Mouse (Mus musculus) mesoderm, embryonic 11.5 days (tissue): ENCODE data around the gene Creb1.
"Not testable (repeated sequence)": the region's sequence is repeated elsewhere in the genome, so short reads cannot be mapped to it uniquely, and the experiment has no call there.

ENCODE experiments used
- DNase-seq: peaks from one replicate; pipeline ENCODE4 v3.0.0-alpha.2; 2012; ENCODE audit warnings: low read depth, low spot score

Creb1 gene

DNA sequence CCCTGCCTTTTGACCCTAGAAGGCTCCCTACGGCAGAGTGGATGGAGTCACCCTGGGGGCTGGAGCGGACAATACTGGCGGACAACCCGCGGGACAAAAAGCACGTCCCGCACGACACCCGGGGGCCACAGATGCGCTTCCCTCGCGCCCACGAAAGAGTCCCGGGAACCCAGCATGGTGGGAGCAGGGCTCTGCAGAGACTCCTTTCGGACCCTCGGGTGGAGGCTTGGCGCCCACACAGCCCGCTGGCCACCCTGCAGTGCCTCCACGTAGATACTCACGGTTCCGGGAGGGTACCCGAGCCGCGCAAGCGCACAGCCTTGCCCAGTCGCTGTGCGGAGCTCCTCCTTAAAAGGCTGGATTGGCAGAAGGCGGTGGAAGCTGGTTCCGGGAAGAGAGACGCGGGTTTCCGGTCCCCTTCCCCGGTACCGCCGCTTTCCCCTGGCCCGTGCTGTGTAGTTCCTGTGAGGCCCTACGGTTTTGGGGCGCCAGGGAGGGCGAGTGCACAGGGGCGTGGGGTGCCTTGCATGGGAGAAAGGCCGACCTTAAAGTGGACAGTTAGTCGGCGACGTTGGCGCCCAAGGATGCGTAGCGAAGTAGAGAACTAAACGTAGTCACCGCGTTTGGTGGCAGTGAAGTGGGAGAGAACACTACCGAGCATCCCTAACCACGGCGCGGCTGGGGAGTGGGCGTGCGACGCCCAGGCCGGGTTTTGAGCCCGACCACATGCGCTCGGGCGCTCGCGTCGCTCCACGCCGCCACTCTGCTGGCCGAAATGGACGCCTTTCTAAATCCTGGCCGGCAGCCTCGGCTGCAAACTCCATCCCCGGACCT is 84.7 kb downstream of the Creb1 start, which contains the start of gene Mettl21a:
Gene Mettl21a (minus strand): TSS at position 362 of the 834 bp plus-strand sequence.
- peak; percentile 93 for DNase-seq

GRCm38 (mm10) chr1:64617715-64617984 is 85.2 kb downstream of the Creb1 start:
- DNase-seq: peak; percentile 89

GRCm38 (mm10) chr1:64618226-64618625 is 85.8 kb downstream of the Creb1 start:
- DNase-seq: no peak

GRCm38 (mm10) chr1:64621116-64621515 is 88.7 kb downstream of the Creb1 start:
- DNase-seq: no peak

DNA sequence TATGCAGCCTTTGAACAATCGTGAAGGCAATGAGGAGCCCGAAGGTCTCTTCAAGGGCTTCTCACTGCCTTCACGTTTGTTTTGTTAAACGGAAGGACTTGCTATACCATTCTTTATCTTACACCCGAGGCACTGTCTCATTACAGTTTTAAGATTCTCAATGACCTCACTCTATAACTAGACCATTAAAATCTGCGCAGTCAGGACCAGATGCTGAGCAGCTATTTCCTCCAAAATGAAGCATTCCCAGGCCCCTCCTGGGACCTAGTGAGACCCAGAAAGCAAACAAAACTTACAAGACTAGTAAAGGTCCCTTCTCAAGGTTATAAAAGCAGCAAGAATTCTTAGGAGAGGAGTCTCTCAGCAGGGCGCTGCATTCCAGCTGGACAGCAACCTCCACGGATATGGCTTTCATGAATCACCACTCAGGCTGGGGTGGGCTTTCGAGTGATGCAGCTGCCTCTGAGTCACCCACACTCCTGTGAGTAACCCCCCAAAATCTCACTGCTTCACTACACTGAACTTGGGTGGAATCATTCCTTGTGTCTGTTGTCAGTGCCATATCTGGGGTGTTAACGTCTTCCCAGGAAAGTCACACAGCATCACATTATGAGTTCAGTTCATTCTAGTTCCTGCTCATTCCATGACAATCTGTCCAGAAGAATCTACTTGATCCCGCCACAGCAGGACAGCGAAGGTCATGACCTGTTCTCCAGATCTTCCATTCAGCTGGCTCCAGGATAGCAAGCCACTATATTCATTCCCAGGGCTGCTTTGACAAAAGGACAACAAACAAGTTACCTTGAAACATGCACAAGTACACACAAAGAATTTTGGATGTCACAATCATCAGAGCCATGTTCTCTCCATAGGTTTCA is 91.4 kb downstream of the Creb1 start:
- DNase-seq: peak; percentile 50

GRCm38 (mm10) chr1:64625214-64625613 is 92.8 kb downstream of the Creb1 start:
- DNase-seq: no peak

DNA sequence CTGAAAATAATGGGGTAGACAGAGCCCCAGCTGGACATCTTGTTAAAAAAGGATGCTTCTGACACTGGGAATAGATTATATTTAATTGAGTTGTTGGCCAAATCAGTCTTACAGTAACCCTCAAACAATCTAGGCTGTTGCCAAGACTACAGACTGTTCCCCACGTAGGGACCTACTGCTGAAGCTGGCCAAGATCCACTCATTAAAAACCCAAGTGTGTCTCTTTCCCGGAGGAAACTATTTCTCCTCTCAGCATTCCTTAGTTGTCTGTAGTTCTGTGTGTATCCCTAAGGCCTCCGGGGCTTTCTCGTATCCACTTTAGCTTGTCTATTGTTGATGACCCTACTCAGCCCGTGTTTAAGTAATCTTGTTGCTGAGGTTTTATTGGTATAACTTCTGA is 99.1 kb downstream of the Creb1 start:
- DNase-seq: no peak

DNA sequence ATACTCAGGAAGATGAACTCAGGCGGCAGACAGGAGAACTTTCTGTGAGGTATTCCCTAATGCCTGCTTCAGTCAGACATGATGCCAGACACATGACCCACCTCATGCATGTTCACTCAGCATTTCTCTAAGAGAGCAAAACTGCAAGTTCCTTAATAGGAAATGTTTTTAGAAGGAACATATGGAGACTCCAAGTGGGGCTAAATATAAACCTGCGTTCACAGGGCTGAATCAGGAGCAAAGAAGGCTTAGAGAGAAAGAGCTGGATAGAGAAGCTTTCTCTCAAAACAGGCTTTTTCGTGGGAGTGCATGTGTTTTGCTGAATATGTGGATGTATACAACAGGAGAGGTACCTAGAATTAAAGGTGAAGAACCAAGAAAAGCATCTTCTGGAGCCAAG is 100.8 kb downstream of the Creb1 start:
- DNase-seq: no peak

- DNase-seq: no peak
Measured at GRCm38 (mm10) chr1:64635624-64636023, 103.2 kb downstream of the Creb1 start.

DNA sequence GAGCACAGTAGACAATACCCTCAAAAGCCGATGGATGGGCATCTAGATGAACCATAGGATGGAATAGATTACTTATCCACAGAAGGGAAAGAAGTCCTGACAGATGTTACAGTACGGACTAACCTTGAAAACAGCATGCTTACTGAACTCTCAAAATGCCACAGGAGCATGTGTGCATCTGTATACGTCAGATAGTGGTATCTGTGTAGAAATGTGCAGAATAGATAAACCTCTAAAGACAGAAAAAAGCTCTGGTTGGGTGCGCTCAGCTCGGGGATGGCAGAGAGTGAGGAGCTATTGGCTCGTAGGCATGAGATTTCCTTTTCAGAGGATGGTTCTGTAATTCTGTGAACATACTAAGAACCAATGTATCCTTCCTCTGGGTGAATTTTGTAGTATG is 106.8 kb downstream of the Creb1 start:
- no peak for DNase-seq

- no peak for DNase-seq
Measured at GRCm38 (mm10) chr1:64641069-64641468, 108.6 kb downstream of the Creb1 start.

DNA sequence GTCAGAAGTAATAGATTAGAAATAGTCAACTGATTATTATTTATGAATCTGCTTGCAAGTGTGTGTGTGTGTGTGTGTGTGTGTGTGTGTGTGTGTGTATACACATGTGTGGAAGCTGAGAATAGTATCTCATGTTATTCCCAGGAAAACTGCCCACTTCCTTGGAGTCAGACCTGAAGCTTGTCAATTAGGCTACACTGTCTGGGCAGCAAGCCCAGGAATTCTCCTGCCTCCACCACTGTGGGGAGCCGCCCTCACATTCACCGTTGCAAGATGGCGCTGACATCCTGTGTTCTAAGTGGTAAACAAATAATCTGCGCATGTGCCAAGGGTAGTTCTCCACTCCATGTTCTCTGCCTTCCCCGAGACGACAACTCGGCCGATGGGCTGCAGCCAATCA is 110.1 kb downstream of the Creb1 start:
- DNase-seq: not testable (repeated sequence)

DNA sequence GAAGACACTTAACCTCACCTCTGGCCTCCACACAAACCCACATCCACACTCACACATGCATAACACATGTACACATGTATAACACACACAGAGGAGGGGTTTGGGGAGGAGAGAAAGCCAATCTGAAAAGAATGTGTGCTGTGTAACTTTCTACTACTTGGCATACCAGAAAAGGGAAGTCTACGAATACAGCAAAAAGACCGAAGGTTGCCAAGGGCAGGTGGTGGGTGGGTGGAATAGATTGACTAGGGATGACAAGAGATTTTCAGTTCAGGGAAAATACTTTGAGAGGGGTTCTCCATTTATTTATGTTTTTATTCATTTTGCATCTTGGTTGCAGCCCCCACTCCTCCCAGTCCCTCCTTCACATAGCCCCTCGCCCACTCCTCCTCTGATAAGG is 112.1 kb downstream of the Creb1 start:
- DNase-seq: no peak

DNA sequence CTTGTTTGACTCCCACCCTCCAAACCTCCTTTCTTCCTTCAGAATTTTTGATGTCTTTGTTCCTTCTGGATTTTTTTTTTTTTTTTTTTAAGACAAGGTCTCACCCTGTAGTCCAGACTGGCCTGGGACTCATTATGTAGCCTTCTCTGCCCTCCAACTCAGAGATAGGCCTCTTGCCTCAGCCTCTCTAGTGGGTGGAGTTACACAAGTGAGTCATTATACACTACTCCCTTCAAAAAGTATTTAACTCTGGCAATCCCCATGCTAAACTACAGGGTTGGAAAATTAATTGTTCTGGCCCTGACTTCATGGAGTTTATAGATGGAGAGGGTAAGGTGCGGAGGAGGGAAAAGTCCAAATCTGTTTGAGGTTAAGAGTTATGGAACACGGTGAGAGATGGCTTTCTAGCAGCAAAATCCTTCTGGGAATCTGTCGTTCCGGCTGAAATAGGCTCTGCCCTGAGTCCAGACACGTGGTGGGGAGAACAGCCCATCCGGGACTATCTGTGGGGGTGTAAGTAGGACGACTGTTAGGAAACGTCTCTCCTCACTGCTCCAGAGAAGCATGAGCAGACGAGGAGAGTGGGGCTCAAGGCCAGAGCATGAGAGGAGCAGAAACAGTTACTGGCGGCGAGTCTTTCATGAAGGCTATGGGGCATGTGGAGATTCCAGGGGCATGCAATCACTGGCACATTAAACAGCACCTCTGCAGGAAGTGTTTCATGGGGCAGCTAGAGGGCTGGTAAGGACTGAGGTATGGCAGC is 117.1 kb downstream of the Creb1 start:
- DNase-seq: no peak

GRCm38 (mm10) chr1:64653701-64654100 is 121.3 kb downstream of the Creb1 start:
- no peak for DNase-seq
